ENCODE assay signal across 16 mouse cellular contexts in genomic region chr3:38436596-38436995, GRCm38 (mm10).
"Had no signal": no experiment of that assay in that cellular context is flagged by ENCODE, and none has a peak within 500 bp of the region (broad histone marks: within the 10 kb centered on the region; RNA-seq: fewer than 3 reads in every experiment).

No protein-coding gene starts in this region.

- H3K4me2 ChIP-seq: liver, embryonic 12.5 days; lung, embryonic 14.5 days; midbrain, embryonic 13.5 days; midbrain, embryonic 15.5 days; neural tube, embryonic 12.5 days; stomach, embryonic 15.5 days had no signal

- H3K4me1 ChIP-seq: neural tube, embryonic 12.5 days had no signal

- H3K4me3 ChIP-seq: liver, embryonic 12.5 days; midbrain, embryonic 10.5 days; midbrain, embryonic 13.5 days; midbrain, embryonic 15.5 days; myocyte; neural tube, embryonic 12.5 days; stomach, embryonic 15.5 days had no signal

- H3K9me3 ChIP-seq: liver, embryonic 12.5 days; midbrain, embryonic 10.5 days; midbrain, embryonic 13.5 days; midbrain, embryonic 15.5 days; neural tube, embryonic 12.5 days; stomach, embryonic 15.5 days had no signal

- H3K27ac ChIP-seq: liver, embryonic 12.5 days; liver, embryonic 14.5 days; midbrain, embryonic 10.5 days; midbrain, embryonic 13.5 days; midbrain, embryonic 15.5 days; neural tube, embryonic 12.5 days; stomach, embryonic 15.5 days had no signal

- H3K27me3 ChIP-seq: liver, embryonic 12.5 days; midbrain, embryonic 13.5 days; midbrain, embryonic 15.5 days; neural tube, embryonic 12.5 days; stomach, embryonic 15.5 days had no signal

- DNase-seq: lung, adult 18-20 months; lung, embryonic 14.5 days; lung, postnatal 14 days; lung, postnatal 4 days; right cerebral cortex, postnatal 14 days; thymus, adult 18-20 months; thymus, postnatal 14 days; thymus, postnatal 36 days had no signal

- H3K36me3 ChIP-seq: liver, embryonic 12.5 days; midbrain, embryonic 10.5 days; midbrain, embryonic 13.5 days; midbrain, embryonic 15.5 days; neural tube, embryonic 12.5 days; stomach, embryonic 15.5 days had no signal

- H3K9ac ChIP-seq: liver, embryonic 12.5 days; liver, embryonic 14.5 days; lung, embryonic 14.5 days; midbrain, embryonic 13.5 days; midbrain, embryonic 15.5 days; neural tube, embryonic 12.5 days; stomach, embryonic 15.5 days had no signal

- ATAC-seq: liver, embryonic 12.5 days; midbrain, embryonic 13.5 days; midbrain, embryonic 15.5 days had no signal
